Mouse (Mus musculus) megakaryocyte, embryonic 14.5 days (primary cell): Measurements from ENCODE around the gene Gm3448. TPM values are rescaled to one million over a fixed set of nuclear protein-coding genes. Genes with fewer than 3 reads are reported as not detected.
"Not testable (repeated sequence)": the region's sequence is repeated elsewhere in the genome, so short reads cannot be mapped to it uniquely, and the experiment has no call there.

Experiments used
- H3K27me3 ChIP-seq: replicated peaks from 2 replicates; pipeline ENCODE3; 2012; ENCODE audit warnings: inconsistent platforms
- H3K36me3 ChIP-seq: replicated peaks from 2 replicates; pipeline ENCODE3; 2012; ENCODE audit warnings: low read length, inconsistent platforms, mixed read lengths
- H3K4me1 ChIP-seq: 2 replicates; pipeline ENCODE4 v1.6.1; 2012; ENCODE audit warnings: inconsistent platforms
- H3K4me3 ChIP-seq: replicated peaks from 2 replicates; pipeline ENCODE3; 2012; ENCODE audit warnings: moderate library complexity, mild to moderate bottlenecking, inconsistent platforms
- H3K9me3 ChIP-seq: 2 replicates; pipeline ENCODE4 v1.6.1; 2012; ENCODE audit warnings: inconsistent platforms
- FLI1 ChIP-seq: IDR thresholded peaks from 2 replicates; pipeline ENCODE4 v1.6.1; 2012; ENCODE audit warnings: low read length, inconsistent platforms, mixed read lengths
- GATA1 ChIP-seq: IDR thresholded peaks from 3 replicates; pipeline ENCODE4 v1.6.1; 2012; ENCODE audit warnings: mixed read lengths, low read length, inconsistent platforms, borderline replicate concordance
- polyA plus RNA-seq: library from polyadenylated mRNA; stranded (reverse); fragments of >175 nt; gene quantifications from 2 replicates; pipeline ENCODE4 v1.2.3, GENCODE M21; 2012; ENCODE audit warnings: low replicate concordance; ENCODE audit not compliant: insufficient read depth

The Gm3448 gene
- polyA plus RNA-seq, 1 experiment = 0.10 TPM

GRCm38 (mm10) chr17:15066911-15067310 is 25.6 kb upstream of the Gm3448 start:
- H3K27me3 ChIP-seq = peaks cover 2% of the 10 kb centered on the region
- no peak overlapping the region for H3K4me3 ChIP-seq
- peaks cover 43% of the 10 kb centered on the region for H3K4me1 ChIP-seq
- H3K9me3 ChIP-seq = no peaks in the 10 kb centered on the region
- H3K36me3 ChIP-seq = peaks cover 64% of the 10 kb centered on the region
- TF ChIP-seq FLI1 = no peak
- TF ChIP-seq GATA1 = no peak

DNA sequence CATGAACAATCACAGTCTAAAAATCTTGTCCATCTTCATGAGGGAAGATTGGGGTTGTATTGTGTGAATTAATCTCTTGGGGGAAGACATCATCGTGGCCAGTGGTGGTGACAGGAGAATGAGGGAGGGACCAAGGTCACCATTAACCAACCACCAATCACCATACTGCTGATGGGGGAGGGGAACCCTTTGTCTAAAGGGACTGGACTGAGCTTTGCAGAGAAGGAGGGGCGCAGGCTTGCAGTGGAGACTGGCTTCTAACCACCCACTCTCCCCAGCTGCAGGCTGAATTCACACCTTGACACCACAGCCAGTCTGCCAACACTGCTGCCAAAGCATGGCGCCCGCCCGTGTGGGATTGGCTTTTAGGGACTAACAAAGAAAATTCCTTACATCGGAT is 24.7 kb upstream of the Gm3448 start:
- Histone ChIP-seq H3K27me3 (peaks cover 2% of the 10 kb centered on the region), H3K9me3 (no peaks in the 10 kb centered on the region), H3K36me3 (peaks cover 72% of the 10 kb centered on the region), H3K4me1 (peaks cover 43% of the 10 kb centered on the region), H3K4me3 (no peak overlapping the region)
- TF ChIP-seq FLI1 = no peak
- no peak for TF ChIP-seq GATA1

DNA sequence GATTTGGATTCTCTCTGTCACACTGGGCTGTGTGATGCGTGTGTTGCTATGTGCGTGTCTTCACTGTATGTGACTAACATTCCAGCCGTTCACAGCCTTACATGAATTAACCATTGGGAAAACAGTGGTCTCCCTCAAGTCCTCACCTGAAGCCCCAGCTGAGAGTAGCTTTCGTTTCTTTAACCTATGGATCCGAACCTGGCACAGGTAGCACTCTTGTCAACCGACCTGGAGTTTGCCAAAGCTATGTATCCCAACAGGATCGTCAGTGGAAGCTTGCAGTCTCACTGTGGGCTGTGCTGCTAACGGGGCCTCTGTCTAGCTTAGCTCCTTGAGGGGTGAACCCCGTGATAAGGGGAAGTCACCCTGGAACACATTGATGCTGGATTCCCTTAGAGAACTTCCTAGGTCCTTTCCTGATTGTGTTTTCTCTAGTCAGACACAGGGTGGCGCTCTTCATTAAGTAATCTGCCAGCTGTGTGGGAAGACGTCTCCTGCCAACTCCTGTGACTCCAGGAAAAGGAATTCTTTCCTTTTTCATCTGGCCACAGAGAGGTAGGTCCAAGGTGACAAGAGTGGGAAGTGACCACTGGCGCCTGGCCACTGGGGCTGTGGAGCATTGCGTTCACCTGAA is 24.2 kb upstream of the Gm3448 start:
- no peak for TF ChIP-seq GATA1
- no peak for TF ChIP-seq FLI1
- H3K4me1 ChIP-seq = peaks cover 43% of the 10 kb centered on the region
- H3K36me3 ChIP-seq = peaks cover 78% of the 10 kb centered on the region
- peaks cover 2% of the 10 kb centered on the region for H3K27me3 ChIP-seq
- no peaks in the 10 kb centered on the region for H3K9me3 ChIP-seq
- no peak overlapping the region for H3K4me3 ChIP-seq

GRCm38 (mm10) chr17:15060356-15060755 is 19.0 kb upstream of the Gm3448 start:
- H3K4me3 ChIP-seq = no peak overlapping the region
- no peak for TF ChIP-seq FLI1
- no peak for TF ChIP-seq GATA1
- H3K36me3 ChIP-seq = peaks cover 98% of the 10 kb centered on the region
- no peaks in the 10 kb centered on the region for H3K9me3 ChIP-seq
- no peaks in the 10 kb centered on the region for H3K27me3 ChIP-seq
- H3K4me1 ChIP-seq = peaks cover 46% of the 10 kb centered on the region

DNA sequence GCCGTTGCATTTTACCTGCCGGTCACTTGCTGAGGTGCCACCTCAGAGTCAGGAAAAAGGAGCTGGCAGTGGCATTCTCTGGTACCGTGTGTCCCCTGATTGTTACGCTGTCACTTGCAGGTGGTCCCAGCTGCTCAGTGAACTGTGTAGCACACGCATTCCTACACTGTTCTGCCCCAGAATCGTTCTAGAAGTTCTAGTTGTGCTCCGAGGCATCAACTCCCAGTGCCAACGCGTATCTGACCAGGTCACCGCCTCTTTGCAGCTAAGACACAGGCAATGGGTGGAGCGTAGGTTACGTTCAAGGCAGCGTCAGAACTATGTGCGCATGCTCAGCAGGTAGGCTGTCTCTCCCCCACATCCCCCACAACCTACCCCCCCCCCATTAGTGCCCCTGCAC is 18.3 kb upstream of the Gm3448 start:
- H3K36me3 ChIP-seq = peaks cover 94% of the 10 kb centered on the region

GRCm38 (mm10) chr17:15058161-15058591 is 16.8 kb upstream of the Gm3448 start:
- Histone ChIP-seq H3K4me3 (peak overlapping the region; percentile 71), H3K27me3 (no peaks in the 10 kb centered on the region), H3K4me1 (peaks cover 48% of the 10 kb centered on the region), H3K36me3 (peaks cover 79% of the 10 kb centered on the region), H3K9me3 (no peaks in the 10 kb centered on the region)
- TF ChIP-seq FLI1 (no peak), GATA1 (no peak)

More for the DNA sequence above, 18.3 kb upstream of the Gm3448 start:
- TF ChIP-seq FLI1 (no peak), GATA1 (no peak)
- no peaks in the 10 kb centered on the region for H3K27me3 ChIP-seq
- H3K4me1 ChIP-seq = peaks cover 48% of the 10 kb centered on the region
- no peaks in the 10 kb centered on the region for H3K9me3 ChIP-seq
- H3K4me3 ChIP-seq = no peak overlapping the region

- peaks cover 57% of the 10 kb centered on the region for H3K36me3 ChIP-seq
- peaks cover 48% of the 10 kb centered on the region for H3K4me1 ChIP-seq
- H3K4me3 ChIP-seq = peak overlapping the region; percentile 57
- no peaks in the 10 kb centered on the region for H3K27me3 ChIP-seq
- TF ChIP-seq FLI1 = no peak
- TF ChIP-seq GATA1 = no peak
- no peaks in the 10 kb centered on the region for H3K9me3 ChIP-seq
Observed at GRCm38 (mm10) chr17:15055925-15056324, 14.6 kb upstream of the Gm3448 start.

DNA sequence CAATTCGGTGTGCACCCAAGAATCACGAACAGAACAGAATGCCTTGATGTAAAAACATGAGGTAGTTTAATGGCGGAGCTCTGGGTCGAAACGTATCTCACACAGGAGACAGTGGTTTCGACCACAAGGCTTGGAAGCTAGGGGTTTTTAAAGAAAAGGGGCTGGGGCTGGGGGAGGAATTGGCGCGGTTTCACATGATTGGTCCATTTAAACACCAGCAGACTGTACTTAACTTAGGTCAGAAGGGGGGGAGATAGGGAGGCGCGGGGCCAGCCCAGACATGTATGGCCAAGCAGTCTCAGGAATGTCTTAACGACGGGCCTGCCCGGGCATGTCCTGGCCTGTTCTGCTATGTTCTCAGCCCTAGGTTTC is 12.5 kb upstream of the Gm3448 start:
- H3K36me3 ChIP-seq = peaks cover 36% of the 10 kb centered on the region
- H3K27me3 ChIP-seq, H3K9me3 ChIP-seq, H3K4me3 ChIP-seq: not testable (repeated sequence)
- H3K4me1 ChIP-seq = peaks cover 41% of the 10 kb centered on the region

GRCm38 (mm10) chr17:15053183-15053828 is 12.0 kb upstream of the Gm3448 start:
- H3K4me1 ChIP-seq = peaks cover 36% of the 10 kb centered on the region
- not testable (repeated sequence) for H3K9me3 ChIP-seq

DNA sequence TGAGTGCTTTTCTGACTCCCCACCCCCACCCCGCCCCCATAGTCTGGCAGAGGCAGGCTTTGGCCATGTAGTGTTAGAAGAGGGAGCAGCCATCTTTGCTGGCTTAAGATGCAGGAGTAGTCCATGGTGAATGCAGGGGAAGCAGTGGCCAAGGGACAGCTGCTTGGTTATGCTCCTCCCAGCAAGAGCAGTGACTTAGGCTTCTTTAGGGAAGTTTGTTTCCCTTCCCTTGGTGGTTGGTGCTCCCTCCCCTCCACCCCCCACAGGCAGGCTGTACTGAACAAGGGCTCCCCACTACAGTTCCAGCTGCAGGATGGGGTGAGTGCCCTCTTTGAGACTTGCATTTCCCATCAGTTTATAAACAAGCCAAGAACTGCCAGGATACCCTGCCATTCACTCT is 11.4 kb upstream of the Gm3448 start:
- peaks cover 25% of the 10 kb centered on the region for H3K36me3 ChIP-seq
- not testable (repeated sequence) for H3K27me3 ChIP-seq, H3K9me3 ChIP-seq, H3K4me3 ChIP-seq
- H3K4me1 ChIP-seq = peaks cover 30% of the 10 kb centered on the region

More at GRCm38 (mm10) chr17:15053183-15053828, 12.0 kb upstream of the Gm3448 start:
- not testable (repeated sequence) for H3K4me3 ChIP-seq, H3K27me3 ChIP-seq
- peaks cover 31% of the 10 kb centered on the region for H3K36me3 ChIP-seq

- not testable (repeated sequence) for H3K4me1 ChIP-seq, H3K36me3 ChIP-seq, H3K9me3 ChIP-seq, H3K27me3 ChIP-seq, H3K4me3 ChIP-seq
Observed at GRCm38 (mm10) chr17:15050338-15050737, 9.0 kb upstream of the Gm3448 start.

DNA sequence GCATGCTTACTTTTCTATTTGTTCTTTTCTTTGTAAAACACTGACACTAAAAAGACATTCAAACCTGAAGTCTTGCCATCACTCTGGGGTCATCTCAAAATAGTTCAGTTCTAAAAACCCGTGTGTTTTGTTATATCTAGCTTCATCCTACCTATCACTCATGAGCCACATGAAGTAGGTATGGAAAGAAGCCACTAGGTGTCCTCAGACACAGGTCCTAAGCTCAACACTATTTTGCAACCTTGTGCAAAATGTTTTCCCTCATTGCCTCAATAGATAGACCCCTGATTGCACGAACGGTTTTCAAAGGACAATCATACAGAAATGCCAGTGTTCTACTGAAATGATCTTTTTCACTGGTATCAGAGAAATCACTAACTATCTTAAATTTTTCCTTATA is 882 bp downstream of the Gm3448 start:
- not testable (repeated sequence) for H3K4me1 ChIP-seq, H3K9me3 ChIP-seq, H3K36me3 ChIP-seq, H3K4me3 ChIP-seq, H3K27me3 ChIP-seq

DNA sequence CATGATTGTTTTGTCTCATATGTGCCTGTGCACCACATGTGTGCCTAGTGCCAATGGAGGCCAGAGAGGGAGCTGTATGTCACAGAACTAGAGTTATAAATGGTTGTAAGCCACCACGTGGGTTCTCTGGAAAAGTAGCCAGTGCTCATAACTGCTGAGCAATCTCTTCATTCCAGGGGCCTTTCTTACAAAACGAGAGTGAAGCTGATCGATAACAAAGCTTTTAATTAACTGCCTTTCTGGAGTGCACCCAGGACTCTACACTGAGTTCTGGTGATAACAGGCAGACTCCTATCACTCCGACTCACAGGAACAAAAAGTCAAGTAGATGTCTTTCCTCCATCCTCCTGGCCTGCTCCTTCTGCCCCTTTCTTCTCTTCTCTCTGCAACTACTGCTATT is 9.9 kb downstream of the Gm3448 start:
- not testable (repeated sequence) for H3K36me3 ChIP-seq, H3K4me3 ChIP-seq, H3K9me3 ChIP-seq, H3K4me1 ChIP-seq, H3K27me3 ChIP-seq

GRCm38 (mm10) chr17:15025513-15025912 is 15.8 kb downstream of the Gm3448 start:
- not testable (repeated sequence) for H3K27me3 ChIP-seq, H3K4me3 ChIP-seq, H3K36me3 ChIP-seq, H3K9me3 ChIP-seq, H3K4me1 ChIP-seq
